Mouse (Mus musculus) megakaryocyte, embryonic 14.5 days (primary cell): ENCODE results near the gene Cdk9. TPM values are rescaled to one million over a fixed set of nuclear protein-coding genes. Genes with fewer than 3 reads are reported as not detected.

Experiments
- H3K27me3 ChIP-seq: replicated peaks from 2 replicates; pipeline ENCODE3; 2012; ENCODE audit warnings: inconsistent platforms
- H3K36me3 ChIP-seq: replicated peaks from 2 replicates; pipeline ENCODE3; 2012; ENCODE audit warnings: low read length, inconsistent platforms, mixed read lengths
- H3K4me1 ChIP-seq: 2 replicates; pipeline ENCODE4 v1.6.1; 2012; ENCODE audit warnings: inconsistent platforms
- H3K4me3 ChIP-seq: replicated peaks from 2 replicates; pipeline ENCODE3; 2012; ENCODE audit warnings: moderate library complexity, mild to moderate bottlenecking, inconsistent platforms
- H3K9me3 ChIP-seq: 2 replicates; pipeline ENCODE4 v1.6.1; 2012; ENCODE audit warnings: inconsistent platforms
- FLI1 ChIP-seq: IDR thresholded peaks from 2 replicates; pipeline ENCODE4 v1.6.1; 2012; ENCODE audit warnings: low read length, inconsistent platforms, mixed read lengths
- GATA1 ChIP-seq: IDR thresholded peaks from 3 replicates; pipeline ENCODE4 v1.6.1; 2012; ENCODE audit warnings: mixed read lengths, low read length, inconsistent platforms, borderline replicate concordance
- polyA plus RNA-seq: library from polyadenylated mRNA; stranded (reverse); fragments of >175 nt; gene quantifications from 2 replicates; pipeline ENCODE4 v1.2.3, GENCODE M21; 2012; ENCODE audit warnings: low replicate concordance; ENCODE audit not compliant: insufficient read depth

Gene Cdk9
- polyA plus RNA-seq = 148 and 403 TPM in 2 replicates

DNA sequence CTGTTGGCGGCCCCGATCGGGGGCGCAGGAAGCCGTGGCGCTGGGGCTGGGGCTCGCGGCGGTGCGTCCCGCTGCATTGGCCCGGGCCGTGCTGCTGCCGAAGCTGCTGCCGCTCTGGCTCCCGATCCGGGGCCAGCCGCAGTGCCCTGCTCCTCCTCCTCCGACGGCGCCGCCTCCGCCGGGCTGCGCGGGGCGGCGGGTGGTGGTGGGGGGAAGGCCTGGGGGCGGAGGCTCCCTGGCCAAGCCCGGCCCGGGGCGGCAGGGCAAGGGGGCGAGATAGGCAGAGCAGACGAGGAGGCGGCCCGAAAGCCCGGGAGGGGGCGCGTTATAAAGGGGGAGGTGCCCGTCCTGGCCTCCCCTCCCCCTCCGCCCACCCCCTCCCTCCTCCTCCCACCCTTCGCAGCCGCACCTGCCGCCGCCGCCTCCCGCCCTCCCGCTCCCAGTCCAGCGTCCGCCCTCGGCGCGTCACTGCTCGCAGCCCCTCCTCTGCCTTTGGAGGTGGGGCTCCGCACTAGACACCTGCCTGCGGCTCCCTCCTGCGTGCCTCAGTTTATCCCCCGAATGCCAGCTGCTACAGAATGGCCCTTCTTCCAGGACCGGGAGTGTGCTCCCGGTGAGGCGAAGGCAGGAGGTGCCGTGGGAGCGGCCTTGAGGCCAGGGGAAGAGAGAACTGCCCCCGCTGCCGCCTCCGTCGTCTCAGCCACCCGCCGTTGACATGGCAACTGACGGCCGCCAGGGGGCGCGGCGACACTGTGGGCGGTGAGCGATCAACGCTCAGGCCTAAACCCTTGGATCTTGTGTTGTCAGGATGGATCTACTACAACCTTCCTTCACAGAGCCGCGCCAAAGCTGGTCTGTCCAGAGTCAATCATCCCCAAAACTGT is at the start of gene Cdk9:
Gene Cdk9 (minus strand): TSS at position 143 of the 884 bp plus-strand sequence.
- Histone ChIP-seq H3K4me1 (peaks cover 73% of the 10 kb centered on the region), H3K36me3 (peaks cover 42% of the 10 kb centered on the region), H3K27me3 (no peaks in the 10 kb centered on the region), H3K4me3 (peak within 1 kb of the TSS; percentile 97), H3K9me3 (peaks cover 5% of the 10 kb centered on the region; the same call in 1 of the 2 replicates)
- TF ChIP-seq GATA1 = no peak
- TF ChIP-seq FLI1 = no peak

GRCm38 (mm10) chr2:32761859-32762258 is 49.0 kb upstream of the Cdk9 start:
- H3K4me3 ChIP-seq = no peak overlapping the region
- no peaks in the 10 kb centered on the region for H3K9me3 ChIP-seq
- H3K4me1 ChIP-seq = peaks cover 26% of the 10 kb centered on the region
- peaks cover 9% of the 10 kb centered on the region for H3K27me3 ChIP-seq
- H3K36me3 ChIP-seq = peaks cover 47% of the 10 kb centered on the region
- TF ChIP-seq FLI1 = no peak
- no peak for TF ChIP-seq GATA1

DNA sequence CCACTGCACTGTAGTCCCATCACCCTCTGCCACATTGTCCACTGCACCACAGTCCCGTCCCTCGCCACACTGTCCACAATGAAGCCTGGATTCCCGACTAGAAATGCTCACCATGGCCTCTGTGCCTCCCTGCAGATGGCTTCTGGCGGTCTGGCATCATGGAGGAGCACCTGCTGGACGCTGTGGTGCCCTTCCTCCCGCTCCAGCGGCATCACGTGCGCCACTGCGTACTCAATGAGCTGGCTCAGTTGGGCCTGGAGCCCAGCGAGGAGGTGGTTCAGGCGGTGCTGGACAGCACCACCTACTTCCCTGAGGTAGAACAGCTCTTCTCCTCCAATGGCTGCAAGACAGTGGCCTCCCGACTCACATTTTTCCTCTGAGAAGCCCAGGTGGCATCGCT is 48.5 kb upstream of the Cdk9 start:
- Histone ChIP-seq H3K4me1 (peaks cover 25% of the 10 kb centered on the region), H3K36me3 (peaks cover 47% of the 10 kb centered on the region), H3K27me3 (peaks cover 9% of the 10 kb centered on the region), H3K9me3 (no peaks in the 10 kb centered on the region), H3K4me3 (peak overlapping the region; percentile 28)
- TF ChIP-seq FLI1 (no peak), GATA1 (no peak)

DNA sequence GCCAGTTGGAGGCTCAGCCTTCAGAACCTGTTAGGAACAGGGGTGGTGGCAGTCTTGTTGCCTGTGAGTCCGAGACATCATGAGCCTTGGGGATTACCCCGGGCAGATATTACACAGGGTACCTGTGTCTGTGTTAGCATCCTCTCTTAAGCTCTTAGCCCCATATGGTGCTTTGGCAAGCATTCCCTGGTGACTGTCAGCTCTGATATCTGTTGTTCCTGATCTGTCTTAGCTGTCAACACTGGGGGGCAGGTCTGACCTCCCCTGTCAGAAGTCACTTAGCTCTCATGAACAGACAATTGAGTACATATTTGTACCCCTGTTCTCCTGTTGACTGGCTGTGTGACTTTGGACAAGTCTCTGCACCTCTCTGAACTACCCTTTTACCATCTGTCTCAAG is 46.1 kb upstream of the Cdk9 start:
- H3K27me3 ChIP-seq = no peaks in the 10 kb centered on the region
- TF ChIP-seq GATA1 (no peak), FLI1 (no peak)
- no peaks in the 10 kb centered on the region for H3K9me3 ChIP-seq
- H3K4me1 ChIP-seq = peaks cover 32% of the 10 kb centered on the region
- H3K4me3 ChIP-seq = no peak overlapping the region
- peaks cover 57% of the 10 kb centered on the region for H3K36me3 ChIP-seq

GRCm38 (mm10) chr2:32758503-32758902 is 45.6 kb upstream of the Cdk9 start:
- TF ChIP-seq GATA1 (no peak), FLI1 (no peak)
- peaks cover 31% of the 10 kb centered on the region for H3K4me1 ChIP-seq
- no peak overlapping the region for H3K4me3 ChIP-seq
- H3K9me3 ChIP-seq = no peaks in the 10 kb centered on the region
- peaks cover 61% of the 10 kb centered on the region for H3K36me3 ChIP-seq
- H3K27me3 ChIP-seq = no peaks in the 10 kb centered on the region

DNA sequence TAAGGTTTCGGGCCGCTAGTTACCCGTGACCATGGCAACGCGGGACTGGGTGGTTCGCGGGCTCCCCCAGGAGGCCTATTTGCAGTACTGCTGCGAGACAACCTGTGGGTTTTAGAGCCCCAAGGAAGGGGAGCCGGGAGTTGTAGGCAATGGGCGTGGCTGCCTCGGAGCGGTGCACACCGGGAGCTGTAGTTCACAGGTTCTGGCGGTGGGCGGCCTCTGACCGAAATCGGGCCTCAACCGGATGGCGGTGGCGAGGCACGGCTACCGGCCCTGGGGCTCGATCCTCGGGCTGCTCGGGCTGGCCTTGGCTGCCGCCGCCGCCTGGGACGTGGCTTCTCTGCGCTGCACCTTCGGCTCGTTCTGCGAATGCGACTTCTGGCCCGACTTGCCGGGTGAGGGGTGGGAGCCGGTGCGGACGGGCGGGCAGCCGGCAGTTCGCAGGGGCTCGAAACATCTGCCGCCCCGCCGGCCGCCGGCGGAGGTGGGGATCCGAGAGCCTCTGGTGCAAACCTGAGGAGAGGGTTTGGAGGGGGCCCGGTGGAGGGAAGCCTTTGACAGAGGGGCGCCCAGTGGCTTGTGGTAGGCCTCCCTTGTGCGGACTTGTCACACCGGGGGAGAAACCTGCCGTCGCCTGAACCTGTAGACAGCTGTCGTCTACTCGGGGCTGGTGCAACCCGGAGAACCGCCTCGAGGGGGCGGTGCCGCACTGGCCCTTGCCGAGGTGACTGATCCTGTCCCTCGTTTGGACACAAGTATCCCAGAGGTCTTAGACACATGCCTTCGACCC is 44.4 kb upstream of the Cdk9 start, which contains the start of gene Tor2a:
Gene Tor2a (plus strand): TSS at position 179 of the 790 bp plus-strand sequence.
- TF ChIP-seq GATA1 = no peak
- no peak for TF ChIP-seq FLI1
- Histone ChIP-seq H3K36me3 (peaks cover 62% of the 10 kb centered on the region), H3K9me3 (no peaks in the 10 kb centered on the region), H3K27me3 (no peaks in the 10 kb centered on the region), H3K4me3 (peak within 1 kb of the TSS; percentile 97), H3K4me1 (peaks cover 33% of the 10 kb centered on the region)

DNA sequence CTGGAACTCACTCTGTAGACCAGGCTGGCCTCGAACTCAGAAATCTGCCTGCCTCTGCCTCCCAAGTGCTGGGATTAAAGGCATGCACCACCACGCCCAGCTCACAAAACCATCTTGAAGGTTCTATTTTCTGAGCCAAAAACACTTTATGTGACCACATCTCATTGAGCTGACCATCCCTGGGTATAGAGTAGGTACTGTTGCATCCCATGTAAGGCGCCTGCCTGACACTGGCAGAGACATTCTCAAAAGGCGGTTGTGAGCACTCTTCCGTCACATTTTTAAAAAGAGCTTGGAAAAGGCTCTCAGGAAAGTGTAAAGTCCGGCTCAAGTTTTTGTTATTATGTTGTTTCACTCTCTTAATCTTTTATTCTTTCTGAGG is 43.8 kb upstream of the Cdk9 start:
- Histone ChIP-seq H3K36me3 (peaks cover 62% of the 10 kb centered on the region), H3K4me1 (peaks cover 33% of the 10 kb centered on the region), H3K9me3 (no peaks in the 10 kb centered on the region), H3K27me3 (no peaks in the 10 kb centered on the region), H3K4me3 (peak overlapping the region; percentile 97)
- TF ChIP-seq FLI1 (no peak), GATA1 (no peak)

GRCm38 (mm10) chr2:32752181-32752580 is 39.3 kb upstream of the Cdk9 start:
- TF ChIP-seq GATA1 = no peak
- no peak for TF ChIP-seq FLI1
- Histone ChIP-seq H3K36me3 (peaks cover 74% of the 10 kb centered on the region), H3K27me3 (no peaks in the 10 kb centered on the region)

GRCm38 (mm10) chr2:32751665-32752033 is 38.8 kb upstream of the Cdk9 start:
- Histone ChIP-seq H3K4me1 (peaks cover 22% of the 10 kb centered on the region), H3K9me3 (no peaks in the 10 kb centered on the region), H3K36me3 (peaks cover 79% of the 10 kb centered on the region), H3K4me3 (no peak overlapping the region), H3K27me3 (no peaks in the 10 kb centered on the region)
- TF ChIP-seq FLI1 (no peak), GATA1 (no peak)

More at GRCm38 (mm10) chr2:32752181-32752580, 39.3 kb upstream of the Cdk9 start:
- Histone ChIP-seq H3K4me3 (no peak overlapping the region), H3K4me1 (peaks cover 24% of the 10 kb centered on the region), H3K9me3 (no peaks in the 10 kb centered on the region)
